Mouse (Mus musculus) embryo, embryonic 11 days (tissue): Measurements from ENCODE around the gene Arhgap21.
A peak's percentile ranks its signal among the peaks of the same experiment; 100 is the strongest.

ENCODE experiments used
- DNase-seq: peaks from one replicate; pipeline ENCODE4 v3.0.0-alpha.2; 2015

The Arhgap21 gene

GRCm38 (mm10) chr2:20966176-20967100, 2.2 kb downstream of the Arhgap21 start:
- no peak for DNase-seq

GRCm38 (mm10) chr2:20965361-20965760, 3.3 kb downstream of the Arhgap21 start:
- DNase-seq = no peak

- DNase-seq = no peak
Observed at GRCm38 (mm10) chr2:20964461-20964860, 4.2 kb downstream of the Arhgap21 start.

GRCm38 (mm10) chr2:20963226-20963805, 5.4 kb downstream of the Arhgap21 start:
- no peak for DNase-seq

- no peak for DNase-seq
Observed at GRCm38 (mm10) chr2:20962284-20962683, 6.4 kb downstream of the Arhgap21 start.

GRCm38 (mm10) chr2:20961825-20962224, 6.9 kb downstream of the Arhgap21 start:
- DNase-seq = no peak

GRCm38 (mm10) chr2:20961295-20961694, 7.4 kb downstream of the Arhgap21 start:
- DNase-seq = no peak

- DNase-seq = no peak
Observed at GRCm38 (mm10) chr2:20960668-20961035, 8.0 kb downstream of the Arhgap21 start.

GRCm38 (mm10) chr2:20959906-20960667, 8.6 kb downstream of the Arhgap21 start:
- DNase-seq = no peak

- no peak for DNase-seq
Observed at GRCm38 (mm10) chr2:20959045-20959444, 9.6 kb downstream of the Arhgap21 start.

- no peak for DNase-seq
Observed at GRCm38 (mm10) chr2:20957995-20958394, 10.7 kb downstream of the Arhgap21 start.

- no peak for DNase-seq
Observed at GRCm38 (mm10) chr2:20956716-20957115, 12.0 kb downstream of the Arhgap21 start.

GRCm38 (mm10) chr2:20955996-20956395, 12.7 kb downstream of the Arhgap21 start:
- no peak for DNase-seq

GRCm38 (mm10) chr2:20955376-20955775, 13.3 kb downstream of the Arhgap21 start:
- no peak for DNase-seq

- DNase-seq = no peak
Observed at GRCm38 (mm10) chr2:20952716-20953115, 16.0 kb downstream of the Arhgap21 start.

- DNase-seq = no peak
Observed at GRCm38 (mm10) chr2:20949168-20949567, 19.5 kb downstream of the Arhgap21 start.

- DNase-seq = no peak
Observed at GRCm38 (mm10) chr2:20947036-20947435, 21.6 kb downstream of the Arhgap21 start.

- no peak for DNase-seq
Observed at GRCm38 (mm10) chr2:20945596-20945995, 23.1 kb downstream of the Arhgap21 start.

- no peak for DNase-seq
Observed at GRCm38 (mm10) chr2:20943730-20944454, 24.8 kb downstream of the Arhgap21 start.

- DNase-seq = peak; percentile 73
Observed at GRCm38 (mm10) chr2:20943222-20943621, 25.5 kb downstream of the Arhgap21 start.

- peak; percentile 66 for DNase-seq
Observed at GRCm38 (mm10) chr2:20942434-20943198, 26.1 kb downstream of the Arhgap21 start.

GRCm38 (mm10) chr2:20941105-20941504, 27.6 kb downstream of the Arhgap21 start:
- peak; percentile 42 for DNase-seq
